Mouse (Mus musculus): ENCODE data around the gene Nipal3.

DNA sequence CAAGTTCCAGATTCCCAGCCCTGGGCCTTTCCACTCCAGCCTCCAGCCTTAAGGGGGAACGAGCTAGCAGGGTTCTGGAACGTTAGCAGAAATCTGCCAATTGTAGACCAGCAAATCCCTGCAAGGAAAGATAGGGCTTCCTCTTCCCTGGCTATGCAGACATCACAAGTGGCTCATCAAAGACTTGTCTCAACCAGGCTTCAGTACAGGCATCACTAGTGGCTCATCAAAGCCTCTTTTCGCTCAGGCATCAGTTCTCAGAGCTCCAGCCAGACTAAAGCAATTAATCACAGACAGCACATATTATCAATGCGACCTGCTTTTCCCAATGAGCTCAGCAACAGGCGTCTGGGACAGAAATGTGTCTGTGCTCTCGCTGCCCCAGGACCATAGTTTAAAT, 38.2 kb upstream of the Nipal3 start:
- TF ChIP-seq CTCF (IDR thresholded peaks at IDR 0.05; ENCODE audit: low read depth) (no peak), EP300 (IDR thresholded peaks at IDR 0.05; ENCODE audit: low read depth) (no peak)

All from liver, postnatal 0 days (tissue).